Mouse (Mus musculus) stomach, postnatal 0 days (tissue): ENCODE measurements around the gene Furin. TPM values are rescaled to one million over a fixed set of nuclear protein-coding genes. Genes with fewer than 3 reads are reported as not detected.

ENCODE experiments used
- ATAC-seq: fragments of 200-750 bp; cut with Nextera tagmentation; 2 replicates; pipeline ENCODE4 v1.8.0; 2017; ENCODE audit not compliant: low FRiP score, low TSS enrichment
- DNase-seq: peaks from one replicate; pipeline ENCODE4 v3.0.0-alpha.2; 2016; ENCODE audit warnings: low spot score
- H3K27ac ChIP-seq: fragments of 300-500 bp; sonication (generic); replicated peaks from 2 replicates; pipeline ENCODE4 v1.5.1; 2014; ENCODE audit warnings: mild to moderate bottlenecking, control low read depth
- H3K27me3 ChIP-seq: fragments of 300-500 bp; sonication (generic); 2 replicates; pipeline ENCODE4 v1.6.1; 2014; ENCODE audit warnings: low read length; ENCODE audit not compliant: control insufficient read depth, insufficient read depth
- H3K36me3 ChIP-seq: fragments of 300-500 bp; sonication (generic); 2 replicates; pipeline ENCODE4 v1.6.1; 2014; ENCODE audit warnings: low read length, mixed read lengths; ENCODE audit not compliant: control insufficient read depth, insufficient read depth
- H3K4me1 ChIP-seq: fragments of 300-500 bp; sonication (generic); replicated peaks from 2 replicates; pipeline ENCODE4 v1.6.1; 2014; ENCODE audit warnings: antibody characterized with exemption; ENCODE audit not compliant: control insufficient read depth, insufficient read depth
- H3K4me2 ChIP-seq: fragments of 300-500 bp; sonication (generic); replicated peaks from 2 replicates; pipeline ENCODE4 v1.6.1; 2014; ENCODE audit warnings: low read depth, mild to moderate bottlenecking, control low read depth, moderate library complexity
- H3K4me3 ChIP-seq: fragments of 300-500 bp; sonication (generic); 2 replicates; pipeline ENCODE4 v1.5.1; 2014; ENCODE audit warnings: low read depth, low read length, control low read depth
- H3K9ac ChIP-seq: fragments of 300-500 bp; sonication (generic); 2 replicates; pipeline ENCODE4 v1.6.1; 2014; ENCODE audit warnings: mild to moderate bottlenecking, low read length, control low read depth, mixed read lengths
- H3K9me3 ChIP-seq: fragments of 300-500 bp; sonication (generic); 2 replicates; pipeline ENCODE4 v1.6.1; 2016; ENCODE audit warnings: low read length; ENCODE audit not compliant: control insufficient read depth
- CTCF ChIP-seq: IDR thresholded peaks from 2 replicates; pipeline ENCODE4 v1.5.1; 2016; ENCODE audit warnings: antibody characterized with exemption, low read depth, mild to moderate bottlenecking, moderate library complexity
- EP300 ChIP-seq: optimal IDR thresholded peaks from 2 replicates; pipeline ENCODE3; 2016; ENCODE audit warnings: antibody characterized with exemption
- WGBS: fragments of 180-500 bp; shearing (Covaris S2); extraction: QIAGEN DNeasy Blood & Tissue Kit; methylation state at CpG from one replicate; pipeline ENCODE4 v1.1.7; 2014; 5-methylcytosine and 5-hydroxymethylcytosine counted together
- polyA plus RNA-seq: library from polyadenylated mRNA; unstranded; fragments of >200 nt; fragmentation: Nextera tagmentation; extraction: Ambion mirVana; gene quantifications from 2 replicates; pipeline ENCODE4 v1.2.1, GENCODE M21; 2015

The Furin gene
- polyA plus RNA-seq, 1 experiment from 2014 or later = 17.6 TPM

- Histone ChIP-seq H3K4me3 (peak overlapping the region; percentile 59), H3K27ac (peak overlapping the region; percentile 95), H3K9me3 (no peaks in the 10 kb centered on the region), H3K27me3 (no peaks in the 10 kb centered on the region), H3K4me1 (peaks cover 7% of the 10 kb centered on the region; the same call in 1 of the 2 replicates), H3K36me3 (peaks cover 16% of the 10 kb centered on the region), H3K9ac (peak overlapping the region; percentile 71), H3K4me2 (peak overlapping the region; percentile 79)
- TF ChIP-seq EP300 (no peak), CTCF (peak; percentile 89)
- DNase-seq (peak; percentile 99), ATAC-seq (peak; percentile 96)
- under 1% methylated on average over 45 of the region's 45 CpGs for WGBS
Observed at GRCm38 (mm10) chr7:80339793-80340628, 65.2 kb downstream of the Furin start.

GRCm38 (mm10) chr7:80339371-80339770, 65.9 kb downstream of the Furin start:
- Histone ChIP-seq H3K27ac (peak overlapping the region; percentile 69), H3K9me3 (no peaks in the 10 kb centered on the region), H3K9ac (peak overlapping the region; percentile 71), H3K36me3 (peaks cover 21% of the 10 kb centered on the region), H3K4me1 (peaks cover 7% of the 10 kb centered on the region; the same call in 1 of the 2 replicates), H3K27me3 (no peaks in the 10 kb centered on the region), H3K4me2 (peak overlapping the region; percentile 79), H3K4me3 (peak overlapping the region; percentile 59)
- DNase-seq (peak; percentile 53), ATAC-seq (no peak)
- 8% methylated on average over 17 of the region's 17 CpGs for WGBS
- no peak for TF ChIP-seq EP300

Other genes with a start within 250 kb of the Furin start
- gene Sema4b, start 218.6 kb downstream of the Furin start, polyA plus RNA-seq = 19.4 and 19.9 TPM in 2 replicates
- 187 and 189 TPM in 2 replicates for gene Cib1, start 172.6 kb downstream of the Furin start, polyA plus RNA-seq
- 2.9 and 3.2 TPM in 2 replicates for gene Gdpgp1, start 172.6 kb downstream of the Furin start, polyA plus RNA-seq
- 1.2 TPM in 2 replicates for gene Ttll13, start 159.1 kb downstream of the Furin start, polyA plus RNA-seq
- gene Ngrn, start 144.2 kb downstream of the Furin start, polyA plus RNA-seq = 33.6 and 34.5 TPM in 2 replicates
- 4.9 and 7.5 TPM in 2 replicates for gene Vps33b, start 135.8 kb downstream of the Furin start, polyA plus RNA-seq
- gene Prc1, start 111.0 kb downstream of the Furin start, polyA plus RNA-seq = 32.6 and 38.0 TPM in 2 replicates
- 3.7 and 3.8 TPM in 2 replicates for gene Rccd1, start 81.0 kb downstream of the Furin start, polyA plus RNA-seq
- gene Unc45a, start 64.4 kb downstream of the Furin start, polyA plus RNA-seq = 30.7 and 34.5 TPM in 2 replicates
- 8.6 and 10.4 TPM in 2 replicates for gene Hddc3, start 62.3 kb downstream of the Furin start, polyA plus RNA-seq
- 3.6 and 5.3 TPM in 2 replicates for gene Man2a2, start 34.1 kb downstream of the Furin start, polyA plus RNA-seq
- 6.2 TPM in 2 replicates for gene Fes, start 17.5 kb downstream of the Furin start, polyA plus RNA-seq
- 3.2 TPM in 2 replicates for gene Blm, start 129.7 kb upstream of the Furin start, polyA plus RNA-seq